Mouse (Mus musculus): ENCODE measurements around the gene Arl5b.

The Arl5b gene

GRCm38 (mm10) chr2:15111808-15112440 is 62.7 kb downstream of the Arl5b start:
- DNase-seq (ENCODE audit: low read depth in 1 of 2, low spot score in 2 of 2) = no peak

- DNase-seq (ENCODE audit: low read depth in 1 of 2, low spot score in 2 of 2) = no peak
Observed at GRCm38 (mm10) chr2:15112741-15113140, 63.5 kb downstream of the Arl5b start.

GRCm38 (mm10) chr2:15121217-15121680 is 72.1 kb downstream of the Arl5b start:
- no peak for DNase-seq (ENCODE audit: low read depth in 1 of 2, low spot score in 2 of 2)

Measured in monocyte, adult 2 months (primary cell).